Mouse (Mus musculus): ENCODE measurements around the gene Hspa12b.

Gene Hspa12b

GRCm38 (mm10) chr2:131159491-131159910 is 32.4 kb downstream of the Hspa12b start:
- no peak for TF ChIP-seq GATA4 (IDR thresholded peaks at IDR 0.05; ENCODE audit: insufficient replicate concordance, low read length)

GRCm38 (mm10) chr2:131159938-131160581 is 33.0 kb downstream of the Hspa12b start, which contains the start of gene 1700037H04Rik:
TSS of gene 1700037H04Rik (minus strand) at chr2:131160081.
- TF ChIP-seq GATA4 (IDR thresholded peaks at IDR 0.05; ENCODE audit: insufficient replicate concordance, low read length), result no peak

- no peak for TF ChIP-seq GATA4 (IDR thresholded peaks at IDR 0.05; ENCODE audit: insufficient replicate concordance, low read length)
Measured at GRCm38 (mm10) chr2:131160671-131161111, 33.6 kb downstream of the Hspa12b start.

GRCm38 (mm10) chr2:131163924-131164323 is 36.8 kb downstream of the Hspa12b start:
- TF ChIP-seq GATA4 (IDR thresholded peaks at IDR 0.05; ENCODE audit: insufficient replicate concordance, low read length), result peak; percentile 9; the same call in 1 of the 2 replicates

- TF ChIP-seq GATA4 (IDR thresholded peaks at IDR 0.05; ENCODE audit: insufficient replicate concordance, low read length), result no peak
Measured at GRCm38 (mm10) chr2:131166172-131166571, 39.1 kb downstream of the Hspa12b start.

GRCm38 (mm10) chr2:131167984-131168383 is 40.9 kb downstream of the Hspa12b start:
- TF ChIP-seq GATA4 (IDR thresholded peaks at IDR 0.05; ENCODE audit: insufficient replicate concordance, low read length), result no peak

- TF ChIP-seq GATA4 (IDR thresholded peaks at IDR 0.05; ENCODE audit: insufficient replicate concordance, low read length), result no peak; the same call in 1 of the 2 replicates
Measured at GRCm38 (mm10) chr2:131168914-131169313, 41.8 kb downstream of the Hspa12b start.

GRCm38 (mm10) chr2:131170936-131171335 is 43.9 kb downstream of the Hspa12b start:
- TF ChIP-seq GATA4 (IDR thresholded peaks at IDR 0.05; ENCODE audit: insufficient replicate concordance, low read length), result no peak

- no peak for TF ChIP-seq GATA4 (IDR thresholded peaks at IDR 0.05; ENCODE audit: insufficient replicate concordance, low read length)
Measured at GRCm38 (mm10) chr2:131171401-131172104, 44.5 kb downstream of the Hspa12b start.

- TF ChIP-seq GATA4 (IDR thresholded peaks at IDR 0.05; ENCODE audit: insufficient replicate concordance, low read length), result no peak
Measured at GRCm38 (mm10) chr2:131172322-131172721, 45.2 kb downstream of the Hspa12b start.

GRCm38 (mm10) chr2:131174700-131175099 is 47.6 kb downstream of the Hspa12b start:
- TF ChIP-seq GATA4 (IDR thresholded peaks at IDR 0.05; ENCODE audit: insufficient replicate concordance, low read length), result no peak

GRCm38 (mm10) chr2:131175286-131175944 is 48.3 kb downstream of the Hspa12b start:
- TF ChIP-seq GATA4 (IDR thresholded peaks at IDR 0.05; ENCODE audit: insufficient replicate concordance, low read length), result no peak

- TF ChIP-seq GATA4 (IDR thresholded peaks at IDR 0.05; ENCODE audit: insufficient replicate concordance, low read length), result no peak
Measured at GRCm38 (mm10) chr2:131175945-131176309, 48.8 kb downstream of the Hspa12b start.

- TF ChIP-seq GATA4 (IDR thresholded peaks at IDR 0.05; ENCODE audit: insufficient replicate concordance, low read length), result no peak
Measured at GRCm38 (mm10) chr2:131176491-131176890, 49.4 kb downstream of the Hspa12b start.

GRCm38 (mm10) chr2:131177932-131178331 is 50.9 kb downstream of the Hspa12b start:
- no peak for TF ChIP-seq GATA4 (IDR thresholded peaks at IDR 0.05; ENCODE audit: insufficient replicate concordance, low read length)

- no peak for TF ChIP-seq GATA4 (IDR thresholded peaks at IDR 0.05; ENCODE audit: insufficient replicate concordance, low read length)
Measured at GRCm38 (mm10) chr2:131178828-131179245, 51.8 kb downstream of the Hspa12b start.
